Mouse (Mus musculus) heart, postnatal 4 days (tissue): Measurements from ENCODE around the gene Calm1. TPM values are rescaled to one million over a fixed set of nuclear protein-coding genes. Genes with fewer than 3 reads are reported as not detected.
"Not testable (repeated sequence)": the region's sequence is repeated elsewhere in the genome, so short reads cannot be mapped to it uniquely, and the experiment has no call there.

ENCODE experiments used
- DNase-seq: peaks from one replicate; pipeline ENCODE4 v3.0.0; 2021
- total RNA-seq, 2 experiments: library from RNA; stranded (reverse); gene quantifications; 2 replicates each; pipeline ENCODE4 v1.2.3; 2021

Calm1 gene
- total RNA-seq: 100 to 1,000 TPM; 366 to 373 TPM

DNA sequence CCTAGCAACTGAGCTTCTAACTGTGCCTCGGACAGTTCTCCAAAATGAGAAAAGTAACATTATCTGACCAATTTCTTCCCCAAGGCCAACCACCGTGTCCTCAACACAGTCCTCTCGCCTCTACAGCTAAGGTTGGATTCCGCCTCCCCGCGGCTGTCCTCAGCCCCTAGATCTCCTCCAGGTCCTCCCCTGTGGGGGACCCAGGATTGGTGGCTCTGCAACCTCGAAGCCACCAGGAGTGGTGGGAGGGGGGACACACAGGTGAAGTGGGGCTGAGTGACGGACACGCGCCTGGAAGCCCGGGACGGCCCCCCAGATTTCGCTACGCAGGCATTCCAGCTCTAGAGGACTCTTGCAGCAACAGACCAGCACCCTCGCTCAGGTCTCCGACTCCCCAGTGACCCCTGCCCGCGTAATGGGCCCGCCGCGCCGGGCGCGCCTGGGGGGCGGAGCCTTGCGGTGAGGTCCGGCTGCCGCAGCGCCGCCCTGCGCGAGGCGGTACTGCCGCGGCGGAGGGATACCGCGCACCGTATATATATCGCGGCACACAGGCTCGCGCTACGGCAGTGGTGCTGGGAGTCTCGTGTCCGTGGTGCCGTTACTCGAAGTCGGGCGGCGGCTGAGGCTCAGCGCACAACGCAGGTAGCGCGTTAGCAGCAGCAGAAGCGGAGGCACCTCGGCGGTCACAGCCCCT lies at the start of gene Calm1:
Gene Calm1 (plus strand): TSS at position 469 of the 694 bp plus-strand sequence.
- peak; percentile 96 for DNase-seq

- no peak for DNase-seq
Observed at GRCm38 (mm10) chr12:100152466-100152865, 46.8 kb upstream of the Calm1 start.

DNA sequence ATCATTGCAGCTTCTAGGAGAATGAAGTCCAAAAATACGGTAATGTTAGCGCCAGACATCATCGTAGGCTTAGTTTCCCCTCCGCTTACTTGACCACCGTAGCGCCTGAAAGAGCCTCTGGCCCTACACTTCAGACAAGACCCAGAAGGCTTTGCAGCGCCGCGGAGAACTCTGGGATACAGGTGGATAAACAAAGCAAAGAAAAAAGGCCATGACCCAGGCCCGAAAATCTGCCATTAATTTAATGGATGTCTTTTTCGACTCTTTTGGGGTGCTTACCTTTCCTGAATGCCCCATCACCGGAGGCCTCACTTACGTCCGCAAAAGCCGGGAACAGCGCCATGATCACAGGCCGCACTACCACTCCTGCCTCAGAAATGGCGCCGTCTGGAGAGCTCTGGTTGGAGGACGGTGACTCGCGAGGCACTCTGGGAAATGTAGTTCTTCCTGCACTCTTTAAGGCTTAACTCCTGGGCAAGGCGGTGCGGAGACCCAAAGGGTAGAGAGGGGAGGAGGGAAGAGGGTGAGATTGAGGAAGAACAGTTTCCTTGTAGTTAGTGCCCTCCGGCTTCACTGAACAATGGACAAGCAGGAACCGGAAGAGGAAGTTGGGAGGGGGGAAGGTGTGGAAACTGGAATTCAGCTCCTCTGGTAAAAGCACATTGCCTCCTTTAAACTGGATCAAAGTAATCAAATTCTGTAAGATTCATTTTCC lies 39.8 kb upstream of the Calm1 start, which contains the start of gene Nrde2:
Gene Nrde2 (minus strand): TSS at position 393 of the 715 bp plus-strand sequence.
- peak; percentile 88 for DNase-seq

GRCm38 (mm10) chr12:100164991-100165500 lies 34.2 kb upstream of the Calm1 start:
- no peak for DNase-seq

DNA sequence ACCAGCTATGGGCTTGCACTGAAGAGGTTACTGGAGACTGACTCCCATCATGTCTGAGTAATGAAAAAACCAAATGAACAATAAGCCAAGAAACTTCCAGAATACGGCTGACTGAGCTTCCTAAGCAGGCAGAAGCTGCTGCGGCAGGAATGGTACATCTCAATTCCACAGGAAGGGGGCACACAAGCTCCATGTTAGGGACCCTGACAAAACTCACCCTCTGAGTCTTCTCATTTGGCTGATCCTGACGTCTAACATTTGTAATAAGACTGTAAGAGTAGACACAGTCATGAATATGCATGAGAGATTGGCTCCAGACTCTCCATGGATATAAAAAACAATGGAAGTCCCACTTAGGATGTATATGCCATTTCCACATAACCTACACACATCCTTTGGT lies 33.1 kb upstream of the Calm1 start:
- peak; percentile 61 for DNase-seq

GRCm38 (mm10) chr12:100166939-100167338 lies 32.3 kb upstream of the Calm1 start:
- DNase-seq: no peak

DNA sequence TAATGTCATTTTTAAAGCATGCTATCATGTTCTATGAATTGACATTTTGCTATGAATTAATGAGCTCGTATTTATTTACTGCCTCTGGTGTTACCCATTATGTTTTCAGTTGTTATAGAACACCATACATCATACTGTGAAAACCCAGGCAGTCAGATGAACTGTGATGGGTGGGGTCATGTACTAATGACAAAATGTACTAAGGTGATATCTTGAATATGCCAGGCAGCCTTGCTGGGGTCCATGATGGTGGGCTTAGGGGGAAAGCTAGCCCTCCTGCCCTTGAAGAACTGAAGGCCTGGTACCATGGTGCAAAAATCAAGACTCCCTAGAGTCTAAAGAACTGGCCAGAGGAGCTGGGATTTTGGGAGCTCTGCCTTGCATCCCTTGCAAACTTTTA lies 31.7 kb upstream of the Calm1 start:
- DNase-seq: no peak

- peak; percentile 25 for DNase-seq
Observed at GRCm38 (mm10) chr12:100167931-100168871, 31.0 kb upstream of the Calm1 start.

- DNase-seq: no peak
Observed at GRCm38 (mm10) chr12:100172481-100172880, 26.8 kb upstream of the Calm1 start.

DNA sequence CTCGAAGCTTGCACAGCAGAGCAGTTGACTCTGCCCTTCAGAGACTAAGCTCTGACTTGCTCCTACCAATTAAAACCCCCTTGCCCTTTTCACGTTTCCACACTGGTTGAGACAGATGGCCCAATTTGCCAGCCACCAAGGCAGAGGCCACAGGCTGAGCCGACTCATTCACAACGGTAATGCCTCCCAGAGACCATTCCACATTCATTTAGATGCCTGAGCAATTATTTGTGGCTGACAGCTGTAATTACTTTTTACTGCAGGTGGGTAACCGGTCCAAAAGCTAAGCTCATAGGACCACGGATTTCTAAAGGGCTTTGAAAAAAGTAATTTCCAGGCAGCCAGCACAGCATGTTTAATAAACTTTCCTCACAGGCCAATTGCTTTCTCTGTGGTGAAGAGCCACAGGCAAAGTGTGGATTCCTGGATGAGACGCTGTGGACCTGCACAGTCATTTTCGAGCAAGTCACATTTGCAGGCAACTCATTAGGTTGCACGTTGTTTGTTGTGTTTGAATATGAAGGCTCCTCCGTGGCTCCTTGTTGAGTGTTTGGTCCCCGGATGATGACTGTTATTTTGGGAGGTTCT lies 22.7 kb upstream of the Calm1 start:
- DNase-seq: no peak

GRCm38 (mm10) chr12:100178898-100179440 lies 20.3 kb upstream of the Calm1 start:
- DNase-seq: no peak

- DNase-seq: no peak
Observed at GRCm38 (mm10) chr12:100180802-100181201, 18.4 kb upstream of the Calm1 start.

DNA sequence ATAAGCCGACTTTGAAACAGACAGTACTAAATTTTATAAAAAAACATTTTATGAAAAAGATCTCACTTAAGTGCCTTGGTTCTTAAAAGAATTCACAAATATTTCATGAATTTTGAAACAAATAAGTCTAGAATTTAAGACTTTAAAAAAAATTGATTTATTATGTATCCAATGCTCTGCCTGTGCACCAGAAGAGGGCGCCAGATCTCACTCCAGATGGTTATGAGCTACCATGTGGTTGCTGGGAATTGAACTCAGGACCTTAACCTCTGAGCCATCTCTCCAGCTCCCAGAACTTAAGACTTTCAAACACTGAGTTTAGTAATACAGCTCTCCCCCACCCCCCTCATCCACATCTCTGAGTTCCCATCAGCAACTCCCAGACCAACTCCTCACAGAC lies 16.6 kb upstream of the Calm1 start:
- no peak for DNase-seq

DNA sequence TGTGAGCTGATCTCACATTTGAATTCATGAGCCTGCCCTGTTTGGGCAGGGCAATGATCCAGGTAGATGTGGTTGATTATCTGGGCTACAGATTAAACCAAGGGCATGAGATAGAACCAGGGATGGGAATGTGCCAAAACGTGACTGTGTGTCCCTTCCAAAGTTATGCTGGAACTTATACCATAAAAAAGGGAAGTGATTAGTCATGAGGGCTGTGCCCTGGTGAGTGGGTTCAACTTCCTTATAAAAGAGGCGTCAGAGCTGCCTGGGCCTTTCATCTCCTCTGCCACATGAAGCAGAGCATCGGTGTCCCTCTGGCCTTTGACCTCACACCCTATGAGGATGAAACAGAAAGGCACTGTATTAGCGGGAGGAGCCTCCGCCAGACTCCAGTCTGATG lies 15.3 kb upstream of the Calm1 start:
- no peak for DNase-seq

- DNase-seq: not testable (repeated sequence)
Observed at GRCm38 (mm10) chr12:100184976-100185375, 14.3 kb upstream of the Calm1 start.

GRCm38 (mm10) chr12:100185897-100186296 lies 13.3 kb upstream of the Calm1 start:
- no peak for DNase-seq

DNA sequence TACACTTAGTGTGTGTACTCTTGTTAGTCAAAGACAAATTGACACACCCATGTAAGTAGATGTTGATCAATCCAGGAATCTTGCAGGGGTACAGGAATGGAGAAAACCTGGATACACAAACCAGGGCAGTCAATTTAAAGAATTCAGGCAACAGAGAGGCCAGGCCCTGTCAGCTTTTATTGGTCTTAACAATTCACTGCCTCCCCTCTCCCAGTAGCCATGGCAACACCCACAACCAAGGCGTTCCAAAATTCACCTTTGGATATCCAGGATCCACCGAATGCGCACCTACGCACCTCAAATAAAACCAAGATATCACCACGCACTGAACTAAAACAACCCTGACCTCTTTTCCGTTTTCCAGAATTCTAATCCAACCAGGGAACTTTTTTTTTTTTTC lies 12.9 kb upstream of the Calm1 start:
- no peak for DNase-seq

- peak; percentile 99 for DNase-seq
Observed at GRCm38 (mm10) chr12:100187013-100187755, 12.1 kb upstream of the Calm1 start.

GRCm38 (mm10) chr12:100187756-100188430 lies 11.3 kb upstream of the Calm1 start:
- DNase-seq: peak; percentile 52

- DNase-seq: no peak
Observed at GRCm38 (mm10) chr12:100190802-100191201, 8.4 kb upstream of the Calm1 start.

GRCm38 (mm10) chr12:100194181-100194580 lies 5.1 kb upstream of the Calm1 start:
- no peak for DNase-seq
